Mouse (Mus musculus) left cerebral cortex, adult 8-10 months (tissue): ENCODE measurements at regions not wholly inside any gene's neighbourhood (a gene's known extent, or its start where the extent isn't known, plus 50 kb on each side); places are given as distances from the start of the nearest gene placed in this dataset.

Experiments used
- DNase-seq, 2 experiments: peaks; one replicate each; pipeline ENCODE4 v3.0.0; 2022; ENCODE audit warnings: low spot score in 2 of 2

GRCm38 (mm10) chr3:38588966-38589365, 104.3 kb upstream of the Ankrd50 start:
- DNase-seq: no peak

GRCm38 (mm10) chr3:38585509-38585908, 100.9 kb upstream of the Ankrd50 start:
- DNase-seq: no peak

- no peak for DNase-seq
Measured at GRCm38 (mm10) chr3:38579781-38580180, 95.1 kb upstream of the Ankrd50 start.

GRCm38 (mm10) chr3:38577890-38578628, 93.4 kb upstream of the Ankrd50 start:
- no peak for DNase-seq

- DNase-seq: no peak
Measured at GRCm38 (mm10) chr3:38573594-38573993, 89.0 kb upstream of the Ankrd50 start.

GRCm38 (mm10) chr3:38572159-38572558, 87.5 kb upstream of the Ankrd50 start:
- no peak for DNase-seq

- no peak for DNase-seq
Measured at GRCm38 (mm10) chr3:38571224-38571623, 86.6 kb upstream of the Ankrd50 start.

- DNase-seq: no peak
Measured at GRCm38 (mm10) chr3:38569001-38569400, 84.4 kb upstream of the Ankrd50 start.

- DNase-seq: no peak
Measured at GRCm38 (mm10) chr3:38568596-38568975, 83.9 kb upstream of the Ankrd50 start.

GRCm38 (mm10) chr3:38567946-38568595, 83.4 kb upstream of the Ankrd50 start:
- no peak for DNase-seq

GRCm38 (mm10) chr3:38566576-38566975, 81.9 kb upstream of the Ankrd50 start:
- no peak for DNase-seq

GRCm38 (mm10) chr3:38564844-38565243, 80.2 kb upstream of the Ankrd50 start:
- no peak for DNase-seq

GRCm38 (mm10) chr3:38564364-38564763, 79.7 kb upstream of the Ankrd50 start:
- DNase-seq: no peak

GRCm38 (mm10) chr3:38561186-38561585, 76.5 kb upstream of the Ankrd50 start:
- DNase-seq: no peak

GRCm38 (mm10) chr3:38555939-38556338, 71.3 kb upstream of the Ankrd50 start:
- DNase-seq: no peak

- no peak for DNase-seq
Measured at GRCm38 (mm10) chr3:38553470-38554043, 68.9 kb upstream of the Ankrd50 start.

- no peak for DNase-seq
Measured at GRCm38 (mm10) chr3:38547032-38547431, 62.4 kb upstream of the Ankrd50 start.

GRCm38 (mm10) chr3:38545501-38545896, 60.9 kb upstream of the Ankrd50 start:
- no peak for DNase-seq

GRCm38 (mm10) chr3:38544718-38545500, 60.3 kb upstream of the Ankrd50 start:
- DNase-seq: no peak

GRCm38 (mm10) chr3:38543816-38544215, 59.2 kb upstream of the Ankrd50 start:
- no peak for DNase-seq

- no peak for DNase-seq
Measured at GRCm38 (mm10) chr3:38541296-38541695, 56.7 kb upstream of the Ankrd50 start.

- no peak for DNase-seq
Measured at GRCm38 (mm10) chr3:38538309-38538708, 53.7 kb upstream of the Ankrd50 start.
